Mouse (Mus musculus) kidney, adult 8-10 months (tissue): ENCODE results near the gene Bnip3.

Experiments used
- DNase-seq, 2 experiments: peaks; one replicate each; pipeline ENCODE4 v3.0.0; 2022

Gene Bnip3

GRCm38 (mm10) chr7:138903886-138904435 is 5.4 kb downstream of the Bnip3 start:
- DNase-seq, result peak; percentile 66 to 84

- DNase-seq, result no peak
These were observed 10.6 kb downstream of the Bnip3 start for GRCm38 (mm10) chr7:138898743-138899142.

GRCm38 (mm10) chr7:138898122-138898521 is 11.2 kb downstream of the Bnip3 start:
- DNase-seq, result peak; percentile 64 to 74

- DNase-seq, result no peak
These were observed 23.7 kb downstream of the Bnip3 start for GRCm38 (mm10) chr7:138885365-138886289.

GRCm38 (mm10) chr7:138883724-138884123 is 25.6 kb downstream of the Bnip3 start:
- no peak for DNase-seq

- no peak for DNase-seq
These were observed 34.3 kb downstream of the Bnip3 start for GRCm38 (mm10) chr7:138875031-138875430.

- DNase-seq, result peak in 1 of 2 experiments; percentile 48
These were observed 36.4 kb downstream of the Bnip3 start for GRCm38 (mm10) chr7:138872956-138873355.

GRCm38 (mm10) chr7:138868316-138868715 is 41.0 kb downstream of the Bnip3 start:
- DNase-seq, result no peak

GRCm38 (mm10) chr7:138867286-138867685 is 42.0 kb downstream of the Bnip3 start:
- no peak for DNase-seq

GRCm38 (mm10) chr7:138864776-138865175 is 44.5 kb downstream of the Bnip3 start:
- no peak for DNase-seq

- DNase-seq, result no peak
These were observed 45.3 kb downstream of the Bnip3 start for GRCm38 (mm10) chr7:138863950-138864572.

GRCm38 (mm10) chr7:138856670-138857069 is 52.6 kb downstream of the Bnip3 start:
- DNase-seq, result no peak

- no peak for DNase-seq
These were observed 55.1 kb downstream of the Bnip3 start for GRCm38 (mm10) chr7:138854201-138854600.

- DNase-seq, result no peak
These were observed 55.8 kb downstream of the Bnip3 start for GRCm38 (mm10) chr7:138853417-138854031.

- no peak for DNase-seq
These were observed 59.2 kb downstream of the Bnip3 start for GRCm38 (mm10) chr7:138850083-138850482.

- DNase-seq, result no peak
These were observed 61.0 kb downstream of the Bnip3 start for GRCm38 (mm10) chr7:138848028-138848920.

- no peak for DNase-seq
These were observed 61.8 kb downstream of the Bnip3 start for GRCm38 (mm10) chr7:138847316-138848027.

GRCm38 (mm10) chr7:138846502-138846991 is 62.8 kb downstream of the Bnip3 start:
- DNase-seq, result peak in 1 of 2 experiments; percentile 62

GRCm38 (mm10) chr7:138845544-138846391 is 63.6 kb downstream of the Bnip3 start, which contains the start of the genes Ppp2r2d and Mapk1ip1:
Ppp2r2d (plus strand) TSS chr7:138846079.
Mapk1ip1 (minus strand) TSS chr7:138846273.
- peak; percentile 95 for DNase-seq

- no peak for DNase-seq
These were observed 64.2 kb downstream of the Bnip3 start for GRCm38 (mm10) chr7:138845111-138845510.
